Mouse (Mus musculus) right cerebral cortex, postnatal 4 days (tissue): ENCODE measurements at regions not wholly inside any gene's neighbourhood (a gene's known extent, or its start where the extent isn't known, plus 50 kb on each side); places are given as distances from the start of the nearest gene placed in this dataset.

ENCODE experiments used
- DNase-seq: peaks from one replicate; pipeline ENCODE4 v3.0.0-alpha.2; 2022

- DNase-seq = no peak
Observed at GRCm38 (mm10) chr7:95460889-95461288, 710.2 kb upstream of the Tenm4 start.

- DNase-seq = no peak
Observed at GRCm38 (mm10) chr7:95465506-95465905, 705.5 kb upstream of the Tenm4 start.

- DNase-seq = no peak
Observed at GRCm38 (mm10) chr7:95467028-95467427, 704.0 kb upstream of the Tenm4 start.

GRCm38 (mm10) chr7:95473892-95474291 is 697.2 kb upstream of the Tenm4 start:
- peak; percentile 4 for DNase-seq

- DNase-seq = no peak
Observed at GRCm38 (mm10) chr7:95480121-95480726, 690.8 kb upstream of the Tenm4 start.

- peak; percentile 7 for DNase-seq
Observed at GRCm38 (mm10) chr7:95489666-95490065, 681.4 kb upstream of the Tenm4 start.

GRCm38 (mm10) chr7:95494793-95495192 is 676.3 kb upstream of the Tenm4 start:
- DNase-seq = no peak

- DNase-seq = no peak
Observed at GRCm38 (mm10) chr7:95502959-95503358, 668.1 kb upstream of the Tenm4 start.

GRCm38 (mm10) chr7:95547256-95547655 is 623.8 kb upstream of the Tenm4 start:
- no peak for DNase-seq

GRCm38 (mm10) chr7:95550099-95550498 is 620.9 kb upstream of the Tenm4 start:
- no peak for DNase-seq

GRCm38 (mm10) chr7:95551798-95552387 is 619.2 kb upstream of the Tenm4 start:
- no peak for DNase-seq

GRCm38 (mm10) chr7:95558589-95558988 is 612.5 kb upstream of the Tenm4 start:
- DNase-seq = no peak

- no peak for DNase-seq
Observed at GRCm38 (mm10) chr7:95578633-95579032, 592.4 kb upstream of the Tenm4 start.

GRCm38 (mm10) chr7:95581325-95581724 is 589.7 kb upstream of the Tenm4 start:
- DNase-seq = no peak

GRCm38 (mm10) chr7:95598339-95598738 is 572.7 kb upstream of the Tenm4 start:
- DNase-seq = no peak

- DNase-seq = no peak
Observed at GRCm38 (mm10) chr7:95613736-95614135, 557.3 kb upstream of the Tenm4 start.

- DNase-seq = peak; percentile 39
Observed at GRCm38 (mm10) chr7:95617370-95617769, 553.7 kb upstream of the Tenm4 start.

GRCm38 (mm10) chr7:95618170-95618569 is 552.9 kb upstream of the Tenm4 start:
- DNase-seq = no peak

- no peak for DNase-seq
Observed at GRCm38 (mm10) chr7:95620079-95620478, 551.0 kb upstream of the Tenm4 start.

GRCm38 (mm10) chr7:95640683-95641082 is 530.4 kb upstream of the Tenm4 start:
- DNase-seq = no peak

- DNase-seq = no peak
Observed at GRCm38 (mm10) chr7:95674319-95674718, 496.7 kb upstream of the Tenm4 start.

GRCm38 (mm10) chr7:95682521-95682920 is 488.5 kb upstream of the Tenm4 start:
- DNase-seq = no peak

- no peak for DNase-seq
Observed at GRCm38 (mm10) chr7:95687733-95688132, 483.3 kb upstream of the Tenm4 start.

GRCm38 (mm10) chr7:95688151-95689146 is 482.6 kb upstream of the Tenm4 start:
- DNase-seq = no peak
